Mouse (Mus musculus) gastrocnemius, postnatal 14 days (tissue): ENCODE results near the gene Hscb. TPM values are rescaled to one million over a fixed set of nuclear protein-coding genes. Genes with fewer than 3 reads are reported as not detected.
"Not testable (repeated sequence)": the region's sequence is repeated elsewhere in the genome, so short reads cannot be mapped to it uniquely, and the experiment has no call there.

ENCODE experiments used
- DNase-seq: peaks from one replicate; pipeline ENCODE4 v3.0.0; 2021; ENCODE audit warnings: mixed read lengths
- intact Hi-C: fragments of 180-260 bp; cut with DNase I; formaldehyde crosslinking; loops from one replicate; pipeline ENCODE4 v1.15.1; 2025; ENCODE audit warnings: low total_unique reads
- total RNA-seq, 2 experiments: library from RNA; stranded (reverse); gene quantifications; 2 replicates each; pipeline ENCODE4 v1.2.3; 2021

The Hscb gene
- total RNA-seq, 2 experiments from 2014 or later = 10.1 to 10.5 TPM

DNA sequence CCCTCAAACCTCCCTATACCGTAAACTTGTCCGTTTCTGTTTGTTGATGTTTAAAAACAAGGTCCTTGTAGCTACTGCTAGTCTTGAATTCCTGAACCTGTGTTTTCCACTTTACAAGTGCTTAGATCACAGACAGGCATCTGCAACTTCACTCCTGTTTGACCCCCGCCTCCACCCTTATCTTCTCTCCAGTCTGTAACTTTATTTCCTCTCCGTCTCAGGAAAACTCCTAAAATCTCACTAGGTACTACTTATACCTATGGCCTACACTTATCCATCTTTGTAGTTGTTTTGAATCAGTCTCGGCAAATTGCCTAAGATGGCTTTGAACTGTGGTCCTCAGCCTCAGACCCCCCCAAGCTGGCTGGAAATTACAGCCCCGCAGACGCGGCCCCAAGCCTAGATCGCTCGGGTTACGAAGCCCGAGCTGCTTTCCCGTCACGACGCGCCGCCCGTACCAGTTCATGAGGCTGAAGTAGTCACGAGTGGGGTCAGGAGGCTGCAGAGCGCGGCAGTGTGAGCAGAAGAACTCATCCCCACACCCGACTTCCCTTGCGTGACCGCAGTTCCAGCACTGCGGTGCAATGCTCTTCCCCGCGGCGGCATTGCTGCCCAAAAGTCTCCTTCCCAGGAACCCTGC lies 419 bp downstream of the Hscb start:
- DNase-seq = no peak
- intact Hi-C loops = loop anchor here (5.0 to 10.0 kb wide), 2 partner anchors 86 to 433 kb away; no protein-coding TSS in a partner anchor

DNA sequence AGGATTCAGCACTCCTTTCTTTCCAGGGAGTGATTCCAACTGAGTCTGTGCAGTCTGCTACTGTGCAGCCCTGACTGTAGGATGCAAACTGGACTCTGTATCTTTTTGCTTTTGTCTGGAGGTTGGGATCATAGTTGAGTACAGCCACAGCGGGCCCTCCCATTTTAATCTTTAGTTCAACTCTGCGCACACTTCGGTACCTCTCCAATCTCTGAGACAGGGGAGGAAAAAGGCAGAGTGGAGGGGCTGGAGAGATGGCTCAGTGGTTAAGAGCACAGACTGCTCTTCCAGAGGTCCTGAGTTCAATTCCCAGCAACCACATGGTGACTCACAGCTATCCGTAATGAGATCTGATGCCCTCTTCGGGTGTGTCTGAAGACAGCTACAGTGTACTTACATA lies 1.6 kb downstream of the Hscb start:
- intact Hi-C loops = loop anchor here (5.0 to 10.0 kb wide), 2 partner anchors 87 to 434 kb away; no protein-coding TSS in a partner anchor
- not testable (repeated sequence) for DNase-seq

DNA sequence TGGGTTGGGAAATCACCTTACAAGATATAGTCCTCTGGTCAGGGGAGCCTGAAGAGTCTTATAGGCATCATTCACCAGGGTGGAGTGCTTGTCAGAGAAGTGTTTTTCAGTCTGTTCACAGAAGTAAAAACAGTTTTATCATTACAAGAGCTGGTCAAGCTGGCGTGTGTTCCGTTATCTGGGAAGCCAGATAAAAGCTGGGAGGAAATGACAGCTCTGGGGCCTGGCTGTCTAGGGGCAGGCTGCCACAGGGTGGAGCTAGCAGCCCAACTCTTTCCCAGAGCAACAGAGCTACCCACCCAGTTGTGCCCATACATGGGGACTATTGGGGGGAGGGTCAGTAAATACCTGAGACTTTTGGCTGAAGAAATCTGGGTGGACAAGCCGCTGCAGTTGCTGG lies 3.6 kb downstream of the Hscb start:
- DNase-seq = peak; percentile 43

DNA sequence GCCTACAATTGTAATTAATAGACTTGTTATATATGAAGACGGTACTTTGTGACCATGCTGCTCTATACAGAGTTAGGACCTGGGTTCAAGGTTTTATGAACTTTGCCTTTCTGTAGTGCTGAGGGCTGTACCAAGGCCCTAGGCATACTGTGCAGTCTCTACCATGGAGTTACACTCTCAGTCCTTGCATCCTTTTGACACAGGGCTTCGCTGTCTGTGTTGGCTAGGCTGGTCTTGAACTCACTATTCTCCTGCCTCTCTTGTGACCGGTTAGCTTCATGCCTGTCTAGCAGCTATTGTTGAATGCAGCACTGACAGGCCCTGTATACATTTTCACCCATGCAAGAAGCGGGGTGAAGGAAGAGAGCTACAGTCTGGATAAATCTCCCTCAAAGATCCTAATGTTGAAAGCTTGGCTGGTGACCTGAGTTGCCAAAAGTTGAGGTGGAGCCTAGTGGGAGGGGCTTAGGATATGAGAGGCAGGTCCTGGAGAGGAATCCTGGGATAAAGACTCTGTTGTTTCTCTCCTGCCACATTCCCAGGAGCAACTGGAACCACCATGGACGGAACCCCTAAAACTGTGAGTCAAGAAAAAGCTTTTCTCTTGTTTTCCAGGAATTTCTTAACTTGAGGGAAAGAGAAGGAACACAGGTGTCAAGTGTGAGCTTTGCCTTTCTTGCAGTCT lies 8.4 kb downstream of the Hscb start:
- no peak for DNase-seq
- intact Hi-C loops = loop anchor here (10.0 kb wide), 1 partner anchor 94 kb away; no protein-coding TSS in a partner anchor

More for the DNA sequence above, 3.6 kb downstream of the Hscb start:
- intact Hi-C loops = loop anchor here (5.0 to 10.0 kb wide), 2 partner anchors 89 to 436 kb away; no protein-coding TSS in a partner anchor

DNA sequence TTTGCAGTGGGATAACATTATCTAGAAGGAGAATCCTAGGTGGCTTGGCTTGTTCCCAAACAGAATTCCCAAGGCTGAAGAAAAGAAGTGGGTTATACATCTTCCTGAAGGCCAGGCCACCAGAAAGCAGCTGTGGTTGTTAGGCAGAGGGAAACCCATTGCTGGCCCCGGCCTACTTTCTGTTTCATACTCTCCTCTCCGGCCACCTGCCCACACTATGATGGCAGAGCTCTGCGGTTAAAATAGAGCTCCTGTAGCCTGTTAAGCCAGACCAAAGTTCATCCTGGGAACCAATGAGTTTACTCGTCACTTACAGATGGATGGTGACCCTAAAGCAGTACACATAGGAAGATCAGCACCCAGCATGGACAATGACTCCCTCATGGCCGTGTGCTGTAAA lies 12.0 kb downstream of the Hscb start:
- DNase-seq = no peak
- intact Hi-C loops = no loop called here

DNA sequence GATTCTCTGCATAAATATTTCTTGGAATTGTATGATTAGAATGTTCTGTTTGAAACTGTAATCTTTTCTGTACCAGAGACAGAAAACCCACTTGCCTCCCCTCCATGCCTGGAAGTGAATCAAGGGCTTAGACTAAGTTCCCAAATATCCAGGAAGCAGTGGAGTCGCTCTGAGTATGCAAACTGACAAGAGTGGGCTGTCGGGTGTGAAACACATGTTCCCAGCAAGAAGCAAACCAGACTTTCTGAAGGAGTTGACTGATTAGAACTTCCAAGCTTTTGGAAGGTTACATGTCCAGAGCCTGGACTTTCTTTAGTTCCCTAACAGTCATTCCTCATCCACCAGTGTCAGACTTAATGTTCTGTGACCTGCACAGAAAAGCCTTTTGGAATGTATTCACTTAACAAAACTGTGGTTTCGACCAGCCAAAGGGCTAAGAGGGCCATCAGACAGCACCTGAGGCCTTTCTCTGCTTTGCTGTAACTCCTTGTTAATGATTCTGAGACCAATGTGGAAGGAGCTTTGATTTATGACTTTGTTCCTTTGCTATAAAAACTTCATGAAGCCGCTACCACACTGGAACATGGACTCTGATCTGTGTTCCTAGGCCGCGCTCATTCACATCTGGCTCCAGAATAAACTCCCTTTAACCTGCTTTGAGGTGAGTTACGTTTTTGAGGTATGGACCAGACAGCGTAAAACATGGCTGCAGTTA lies 12.6 kb downstream of the Hscb start:
- intact Hi-C loops = no loop called here
- no peak for DNase-seq

DNA sequence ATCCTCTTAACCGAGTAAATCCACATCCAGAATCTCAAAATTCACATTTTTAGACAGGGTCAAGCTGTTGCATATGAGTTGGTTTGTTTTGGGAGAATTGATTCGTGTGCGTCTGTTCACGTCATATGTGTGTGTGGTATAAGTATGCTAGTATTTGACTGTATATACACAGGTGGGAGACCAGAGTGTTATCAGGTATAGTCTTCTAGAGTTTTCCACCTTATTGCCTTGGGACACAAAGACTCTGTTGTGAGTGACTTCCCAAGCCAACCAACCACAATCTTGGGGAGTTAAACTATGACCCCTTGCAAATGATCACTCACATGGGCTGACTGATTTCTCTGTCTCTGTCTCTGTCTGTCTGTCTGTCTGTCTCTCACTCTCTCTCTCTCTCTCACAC lies 15.2 kb downstream of the Hscb start:
- DNase-seq = no peak
- intact Hi-C loops = no loop called here

DNA sequence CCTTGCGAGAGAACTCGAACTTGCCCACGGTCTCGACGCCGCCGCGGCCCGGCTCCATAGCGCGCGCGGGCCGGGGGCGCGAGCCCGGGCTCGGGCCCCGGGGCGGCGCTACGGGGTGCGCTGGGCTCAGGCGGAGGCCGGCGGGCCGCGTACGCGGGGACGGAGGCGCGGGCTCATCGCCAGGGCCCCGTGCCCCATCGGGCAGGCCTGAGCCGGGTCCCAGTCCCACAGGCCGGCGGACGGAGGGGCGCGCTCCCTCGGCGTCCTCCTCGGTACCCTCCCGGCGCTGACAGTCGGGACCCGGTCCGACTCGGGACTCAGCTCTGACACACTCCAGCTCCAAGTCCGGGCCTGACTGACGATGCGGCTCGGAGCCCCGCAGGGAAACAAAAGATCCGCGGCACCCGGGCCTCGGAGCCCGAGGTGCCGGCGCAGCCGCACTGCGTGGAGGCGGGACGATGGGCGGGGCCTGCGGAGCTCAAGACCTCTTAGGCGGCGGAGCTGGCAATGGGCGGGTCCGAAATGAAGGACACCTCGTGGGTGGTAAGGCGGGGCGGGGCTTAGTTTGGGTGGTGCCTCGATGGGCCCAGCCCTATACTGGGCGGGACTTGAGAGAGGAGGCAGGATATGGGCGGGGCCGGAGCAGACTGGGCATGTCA lies 29.8 kb downstream of the Hscb start, which contains the start of gene Ulk1:
Ulk1 (minus strand) TSS at position 431 of the 659 bp plus-strand sequence.
- DNase-seq = peak; percentile 100
- intact Hi-C loops = no loop called here

DNA sequence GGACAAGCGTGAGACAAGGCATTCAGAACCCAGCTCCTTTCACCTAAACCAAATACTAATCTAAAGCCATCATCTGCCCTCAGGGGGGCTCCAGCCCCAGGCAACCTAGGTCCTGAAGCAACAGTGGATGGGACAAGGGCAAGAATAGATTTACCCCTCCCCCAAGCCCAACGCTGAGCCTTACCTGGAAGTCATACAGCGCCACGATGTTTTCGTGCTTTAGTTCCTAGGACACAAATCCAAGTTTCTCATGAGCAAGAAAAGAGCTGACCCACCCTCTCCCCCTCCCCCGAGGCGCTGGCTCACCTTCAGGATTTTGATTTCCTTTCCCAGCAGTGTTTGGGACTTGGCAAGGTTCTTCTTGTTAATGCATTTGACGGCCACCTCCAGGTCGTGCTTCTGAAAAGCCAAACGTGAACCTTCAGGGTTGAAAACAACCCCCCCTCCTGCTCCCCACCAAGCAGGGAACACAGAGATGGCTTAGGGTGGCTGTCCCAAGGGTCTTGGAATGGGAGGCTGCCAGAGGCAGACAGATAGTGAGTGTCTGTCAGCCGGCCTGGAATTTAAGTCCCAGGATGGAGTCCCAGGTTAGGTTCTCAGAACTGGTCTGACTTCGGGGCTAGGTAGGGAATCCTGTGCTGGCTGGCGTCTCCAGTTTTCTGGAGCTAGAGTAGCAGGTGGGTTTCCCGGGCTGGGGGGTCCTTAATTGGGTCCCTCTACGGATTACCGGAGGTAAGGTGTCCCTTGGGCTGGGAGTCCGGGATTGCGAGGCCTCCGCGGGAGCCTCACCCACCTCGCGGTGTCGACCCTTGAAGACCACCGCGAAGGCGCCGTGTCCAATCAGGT lies 30.5 kb downstream of the Hscb start:
- intact Hi-C loops = no loop called here
- no peak for DNase-seq

DNA sequence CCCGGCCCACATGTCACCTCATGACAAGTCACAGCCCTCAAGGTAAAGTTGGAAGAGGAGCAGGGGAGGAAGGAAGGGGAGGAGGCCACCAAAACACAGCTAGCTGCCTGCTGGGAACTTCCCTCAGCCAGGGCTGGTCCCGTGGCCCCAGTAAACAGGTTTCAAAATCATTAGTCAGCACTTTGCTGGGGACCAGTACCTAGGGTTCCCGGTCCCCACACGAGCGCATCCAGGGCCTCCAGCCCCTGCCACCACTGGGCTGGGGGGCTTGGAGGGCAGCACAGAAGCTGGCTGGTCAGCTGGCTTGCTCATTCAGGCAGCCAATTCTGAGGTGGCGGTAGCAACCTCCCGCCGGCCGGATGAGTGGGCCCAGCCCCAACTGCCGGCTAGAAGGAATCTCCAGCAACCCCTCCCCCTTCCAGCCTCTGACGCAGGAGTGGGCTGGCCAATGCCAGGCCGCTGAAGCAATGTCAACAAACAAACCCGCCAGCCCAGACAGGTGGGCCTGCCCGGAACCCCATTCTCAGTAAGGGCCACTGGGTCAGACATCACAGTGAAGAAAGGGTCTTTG lies 31.4 kb downstream of the Hscb start:
- intact Hi-C loops = no loop called here
- peak; percentile 89 for DNase-seq

DNA sequence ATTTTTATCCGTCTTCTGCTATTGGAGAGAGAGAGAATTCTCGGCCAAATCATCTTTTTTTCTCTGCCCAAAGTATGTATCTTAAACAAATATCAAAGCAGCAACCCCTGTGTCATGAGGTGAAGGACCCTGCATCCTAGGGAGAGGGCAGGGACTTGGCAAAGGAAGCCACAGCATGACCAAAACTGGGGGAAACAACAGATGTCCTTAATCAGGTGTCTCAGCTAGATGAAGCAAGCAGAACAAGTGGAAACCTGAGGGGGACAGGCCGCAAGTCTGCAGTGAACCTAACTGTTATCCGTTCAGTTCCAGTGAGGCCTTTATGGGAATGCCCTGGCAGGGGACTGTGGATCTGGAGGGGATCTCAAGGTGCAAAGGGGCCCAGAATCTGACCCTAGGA lies 32.1 kb downstream of the Hscb start:
- no peak for DNase-seq
- intact Hi-C loops = no loop called here

DNA sequence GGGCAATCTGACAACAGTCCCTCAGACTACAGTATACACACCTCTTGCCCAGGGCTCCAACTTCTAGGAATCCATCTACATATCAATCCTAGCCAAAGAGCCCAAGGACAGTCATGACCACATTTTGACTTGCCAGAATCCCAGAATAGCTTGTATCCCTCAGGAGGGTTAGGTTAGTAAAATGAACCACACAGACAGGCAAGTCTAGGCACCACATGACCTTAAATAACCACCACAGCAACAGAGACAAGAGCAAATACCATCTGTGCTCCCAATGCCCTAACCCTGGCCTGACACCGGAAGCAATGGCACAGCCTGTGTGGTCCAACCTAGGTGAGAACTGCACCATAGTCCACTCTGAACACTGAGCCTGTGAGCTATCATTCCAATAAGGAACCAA lies 32.9 kb downstream of the Hscb start:
- intact Hi-C loops = no loop called here
- no peak for DNase-seq

DNA sequence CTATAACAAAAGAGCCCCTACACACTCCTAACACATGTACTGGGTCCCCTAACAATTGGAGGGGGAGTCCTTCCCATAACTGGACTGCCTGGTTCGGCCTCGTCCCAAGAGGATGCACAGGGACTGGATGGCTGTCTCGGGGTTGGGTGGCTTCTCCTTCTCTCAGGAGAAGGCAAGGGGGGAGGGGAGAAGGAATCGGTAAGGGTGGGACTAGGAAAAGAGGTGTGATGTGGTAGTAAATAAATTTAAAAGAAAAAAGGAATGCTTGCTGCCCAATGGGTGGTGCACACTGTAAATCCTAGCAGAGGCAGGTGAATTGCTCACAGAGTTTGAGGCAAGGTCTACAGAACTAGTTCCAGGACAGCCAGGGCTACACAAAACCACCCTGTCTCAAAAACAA lies 33.4 kb downstream of the Hscb start:
- intact Hi-C loops = no loop called here
- no peak for DNase-seq

DNA sequence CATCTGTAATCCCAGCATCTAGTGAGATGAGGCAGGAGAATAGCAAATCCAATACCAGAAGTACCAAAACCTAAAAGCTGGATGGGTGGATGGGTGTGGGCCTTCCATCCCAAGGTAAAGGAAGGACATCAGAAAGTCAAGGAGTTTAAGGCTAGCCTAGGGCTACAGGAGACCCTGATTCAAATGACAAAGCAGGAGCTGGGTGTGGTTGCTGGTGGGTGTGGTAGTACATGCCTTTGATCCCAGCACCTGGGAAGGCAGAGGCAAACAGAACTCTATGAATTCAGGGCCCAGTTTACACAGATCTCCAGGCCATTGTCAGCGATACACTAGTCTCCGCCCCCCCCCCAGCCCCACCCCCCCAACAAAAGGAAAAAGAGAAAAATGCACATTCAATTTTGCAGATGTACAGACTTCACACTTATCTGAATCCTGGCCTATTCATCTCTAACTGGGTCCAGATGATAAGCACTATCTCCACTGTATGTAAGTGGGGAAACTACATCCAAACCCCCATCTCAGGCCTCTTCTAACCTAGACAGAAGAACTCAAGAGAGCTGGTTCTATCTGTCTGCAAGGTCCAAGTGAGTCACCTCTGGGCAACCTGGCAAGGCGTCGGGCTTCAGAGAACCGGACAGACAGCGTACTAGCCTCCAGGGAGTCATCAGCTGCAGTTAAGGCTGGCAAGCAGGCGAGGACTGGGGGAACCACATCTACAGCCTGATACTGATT lies 35.4 kb downstream of the Hscb start:
- intact Hi-C loops = no loop called here
- DNase-seq = no peak

DNA sequence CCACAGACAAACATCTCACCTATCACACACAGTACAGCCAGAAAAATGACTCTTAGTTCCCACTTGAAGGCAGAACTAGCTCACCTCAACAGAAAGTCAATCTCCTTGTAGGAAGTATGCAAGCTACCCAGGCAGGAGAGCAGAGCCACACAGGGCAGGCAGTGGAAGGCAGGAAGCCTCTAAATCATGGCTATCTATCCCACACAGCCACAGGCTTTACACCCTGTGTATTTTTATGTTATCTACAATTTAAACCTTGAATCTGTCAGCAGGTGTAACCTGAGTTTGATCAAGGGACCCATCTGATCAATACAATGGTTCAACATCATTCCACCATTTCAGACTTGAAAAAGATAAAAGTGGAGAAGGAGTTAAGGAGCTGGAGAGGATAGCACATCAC lies 36.8 kb downstream of the Hscb start:
- DNase-seq = no peak
- intact Hi-C loops = no loop called here

DNA sequence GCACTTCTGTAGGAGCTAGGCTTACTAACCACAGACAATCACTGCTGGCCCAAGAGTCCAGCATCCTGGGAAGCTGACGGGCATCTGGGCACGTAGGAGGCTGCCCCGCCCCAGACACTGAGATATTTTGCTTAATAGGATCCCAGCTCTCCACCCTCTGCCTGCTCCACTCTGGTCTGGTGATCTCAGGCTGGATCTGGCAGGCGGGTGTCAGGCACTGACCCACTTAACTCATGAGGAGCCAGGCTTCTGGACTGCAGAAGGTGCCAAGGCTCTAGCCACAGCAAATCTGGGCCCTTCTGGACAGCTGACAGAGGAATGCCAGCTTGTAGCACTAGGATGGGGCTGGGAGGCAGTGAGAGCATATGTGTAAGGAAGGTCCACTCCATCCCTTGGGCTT lies 37.4 kb downstream of the Hscb start:
- intact Hi-C loops = no loop called here
- DNase-seq = peak; percentile 63

DNA sequence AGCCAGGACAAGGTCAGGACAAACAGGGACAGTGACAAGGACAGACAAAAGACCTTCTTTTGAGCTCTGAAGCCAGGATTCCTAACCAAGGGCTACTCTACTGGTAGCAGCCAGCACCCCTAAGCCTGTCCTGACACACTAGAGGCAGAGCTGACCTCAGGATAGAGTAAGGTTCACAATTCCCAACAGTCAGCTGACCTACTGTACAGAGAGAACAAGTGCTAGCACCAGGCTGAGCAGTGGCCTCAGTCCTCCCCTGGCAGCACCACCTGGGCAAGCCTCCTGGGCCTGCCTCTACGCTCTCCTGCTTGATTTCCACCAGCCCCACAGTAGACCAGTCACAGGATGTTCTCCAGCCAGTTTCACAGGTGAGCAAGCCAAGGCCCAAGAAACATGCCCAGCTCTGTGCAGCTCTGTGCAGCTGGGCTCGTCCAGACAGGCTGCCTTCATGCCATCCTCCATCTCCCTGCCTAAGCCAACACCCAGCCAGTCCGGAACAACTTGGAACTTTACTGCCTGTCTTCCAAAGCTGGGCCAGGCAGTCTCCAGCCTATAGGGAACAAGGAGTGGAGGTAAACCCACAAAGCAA lies 38.4 kb downstream of the Hscb start:
- DNase-seq = no peak
- intact Hi-C loops = no loop called here

DNA sequence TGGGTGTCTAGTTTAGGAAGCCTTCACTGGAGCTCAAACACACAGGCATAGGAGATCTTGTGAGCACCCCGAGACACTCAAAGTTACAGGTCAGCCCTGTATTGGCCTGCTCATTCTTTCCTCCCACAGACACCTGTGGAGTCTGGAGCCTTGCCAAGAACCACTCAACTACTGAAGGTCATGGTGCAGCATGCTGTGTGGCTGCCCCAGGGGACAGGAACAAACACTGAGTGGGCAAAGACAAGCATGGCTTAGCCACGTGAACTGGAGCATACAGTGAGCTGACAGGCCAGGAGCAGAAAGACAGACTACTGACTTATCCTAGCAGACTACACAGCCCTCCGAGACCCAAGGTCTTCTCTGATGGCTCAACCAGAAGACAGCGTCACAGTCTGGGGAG lies 41.9 kb downstream of the Hscb start:
- intact Hi-C loops = no loop called here
- no peak for DNase-seq
